Mouse (Mus musculus): Measurements from ENCODE around the gene 4933402N22Rik. TPM values are rescaled to one million over a fixed set of nuclear protein-coding genes. Genes with fewer than 3 reads are reported as not detected.
"Not testable (repeated sequence)": the region's sequence is repeated elsewhere in the genome, so short reads cannot be mapped to it uniquely, and the experiment has no call there.

The 4933402N22Rik gene
- not detected in 2 replicates for polyA plus RNA-seq (2015; fragmentation: Nextera tagmentation; extraction: Ambion mirVana)

GRCm38 (mm10) chr5:11917743-11918142, at the start of gene 4933402N22Rik:
TSS of gene 4933402N22Rik (plus strand) at chr5:11918043.
- H3K4me3 ChIP-seq; H3K9ac ChIP-seq; H3K27ac ChIP-seq (replicated peaks); H3K4me1 ChIP-seq (replicated peaks); H3K27me3 ChIP-seq; ATAC-seq (ENCODE audit: low FRiP score, low read depth); H3K36me3 ChIP-seq; H3K4me2 ChIP-seq; H3K9me3 ChIP-seq: not testable (repeated sequence)
- 57% methylated on average over 1 of the region's 2 CpGs for WGBS

- H3K36me3 ChIP-seq; H3K4me3 ChIP-seq; H3K9me3 ChIP-seq; H3K4me2 ChIP-seq; H3K27me3 ChIP-seq; H3K27ac ChIP-seq (replicated peaks); H3K4me1 ChIP-seq (replicated peaks); H3K9ac ChIP-seq; ATAC-seq (ENCODE audit: low FRiP score, low read depth): not testable (repeated sequence)
- 95% methylated on average over 2 of the region's 2 CpGs for WGBS
Observed at GRCm38 (mm10) chr5:11923790-11924189, 5.9 kb downstream of the 4933402N22Rik start.

Other genes starting within 250 kb of the 4933402N22Rik start
- gene Gm8922, start 236.1 kb upstream of the 4933402N22Rik start, polyA plus RNA-seq (2015; fragmentation: Nextera tagmentation; extraction: Ambion mirVana): not detected in 2 replicates
- gene Gm8926, start 147.5 kb upstream of the 4933402N22Rik start, polyA plus RNA-seq (2015; fragmentation: Nextera tagmentation; extraction: Ambion mirVana): not detected in 2 replicates
- not detected in 2 replicates for gene Gm6465, start 72.5 kb upstream of the 4933402N22Rik start, polyA plus RNA-seq (2015; fragmentation: Nextera tagmentation; extraction: Ambion mirVana)